ENCODE assay signal across 8 mouse cellular contexts in genomic region chr9:8134117-8134574, GRCm38 (mm10). TPM values are rescaled to one million over a fixed set of nuclear protein-coding genes. Genes with fewer than 3 reads are reported as not detected.
DNase-seq lines count a peak whose midpoint lies in the region; ATAC-seq and TF ChIP-seq lines count a peak whose summit lies in the region.

Gene Cep126, minus strand, starts transcription at chr9:8134294.

- H3K4me1 ChIP-seq in hindbrain, embryonic 14.5 days (replicated peaks; ENCODE audit: control insufficient read depth, insufficient read depth, low read length), result no peaks in the 10 kb centered on the region
- peaks cover 3% of the 10 kb centered on the region; the same call in 1 of the 2 replicates for H3K4me1 ChIP-seq in lung, postnatal 0 days (ENCODE audit: insufficient read depth, low read depth, low read length)

- H3K4me2 ChIP-seq in hindbrain, embryonic 14.5 days (replicated peaks), result peak within 1 kb of the TSS; percentile 59
- H3K4me2 ChIP-seq in lung, postnatal 0 days (replicated peaks; ENCODE audit: low read depth, low read length), result peak within 1 kb of the TSS; percentile 94

- peak within 1 kb of the TSS; percentile 83 for H3K4me3 ChIP-seq in hindbrain, embryonic 14.5 days (replicated peaks; ENCODE audit: low read length)
- H3K4me3 ChIP-seq in lung, postnatal 0 days (ENCODE audit: low read depth, low read length), result peak within 1 kb of the TSS; percentile 82

- no peaks in the 10 kb centered on the region for H3K9me3 ChIP-seq in hindbrain, embryonic 14.5 days (ENCODE audit: control insufficient read depth, low read length)
- no peaks in the 10 kb centered on the region for H3K9me3 ChIP-seq in lung, postnatal 0 days (ENCODE audit: low read length)

- H3K27me3 ChIP-seq in hindbrain, embryonic 14.5 days (ENCODE audit: control insufficient read depth, insufficient read depth, low read length), result no peaks in the 10 kb centered on the region
- no peaks in the 10 kb centered on the region for H3K27me3 ChIP-seq in lung, postnatal 0 days (replicated peaks; ENCODE audit: insufficient read depth, low read length)

- under 1% methylated on average over 71 of the region's 72 CpGs for WGBS in hindbrain, embryonic 14.5 days
- WGBS in lung, postnatal 0 days, result under 1% methylated on average over 49 of the region's 72 CpGs

- no peak for TF ChIP-seq CTCF in lung, postnatal 0 days (IDR thresholded peaks at IDR 0.05)

- peak; percentile 19 for DNase-seq in T-cell, adult 2 months (ENCODE audit: low spot score)
- DNase-seq in cerebellum, postnatal 10 days, result peak; percentile 92 to 94
- peak; percentile 81 to 83 for DNase-seq in frontal cortex, postnatal 36 days (ENCODE audit: low spot score in 2 of 2)
- DNase-seq in hindbrain, embryonic 14.5 days (ENCODE audit: low spot score), result peak; percentile 86
- DNase-seq in layer of hippocampus, postnatal 14 days (ENCODE audit: low spot score in 2 of 2), result peak; percentile 60 to 67
- peak; percentile 88 for DNase-seq in lung, postnatal 0 days (ENCODE audit: low spot score)
- DNase-seq in ovary, postnatal 14 days (ENCODE audit: low spot score), result peak; percentile 73
- peak; percentile 39 to 55 for DNase-seq in thymus, postnatal 10 days (ENCODE audit: low spot score in 2 of 2)

- peak within 1 kb of the TSS; percentile 70 for H3K9ac ChIP-seq in hindbrain, embryonic 14.5 days
- H3K9ac ChIP-seq in lung, postnatal 0 days (replicated peaks; ENCODE audit: low read depth), result peak within 1 kb of the TSS; percentile 32; the same call in 1 of the 2 replicates

- H3K27ac ChIP-seq in hindbrain, embryonic 14.5 days, result 0 out of 2 replicates have a peak within 1 kb of the TSS, but pooled peaks have one; percentile 17
- no peak within 1 kb of the TSS for H3K27ac ChIP-seq in lung, postnatal 0 days (ENCODE audit: low read length)

- no peaks in the 10 kb centered on the region for H3K36me3 ChIP-seq in hindbrain, embryonic 14.5 days (replicated peaks; ENCODE audit: control insufficient read depth, insufficient read depth)
- H3K36me3 ChIP-seq in lung, postnatal 0 days (ENCODE audit: insufficient read depth, low read length), result no peaks in the 10 kb centered on the region

- TF ChIP-seq EP300 in lung, postnatal 0 days (IDR thresholded peaks at IDR 0.05), result no peak

- peak; percentile 98 for ATAC-seq in hindbrain, embryonic 14.5 days (ENCODE audit: low FRiP score)
- ATAC-seq in lung, postnatal 0 days, result peak; percentile 98

RNA-seq across cellular contexts. Expression of gene Cep126, which starts in this region (rescaled TPM):
- 5.8 and 6.0 TPM in 2 replicates for polyA plus RNA-seq in hindbrain, embryonic 14.5 days (2014; fragmentation: Nextera tagmentation; extraction: Ambion mirVana)
- 10 to 100 TPM; 14.1 to 16.4 TPM for total RNA-seq in layer of hippocampus, postnatal 14 days (2021)
- polyA plus RNA-seq in lung, postnatal 0 days (2015; fragmentation: Nextera tagmentation; extraction: Ambion mirVana), result 2.5 and 3.5 TPM in 2 replicates

Comparison
In these comparisons a context has a peak if more than half of its experiments do, and no peak if none do; other contexts are left out.
1. DNase-seq: peak in every context shown above with its lines; median percentile 93 in cerebellum, postnatal 10 days; 88 in lung, postnatal 0 days; 86 in hindbrain, embryonic 14.5 days; 82 in frontal cortex, postnatal 36 days; 73 in ovary, postnatal 14 days; 64 in layer of hippocampus, postnatal 14 days; 47 in thymus, postnatal 10 days; 19 in T-cell, adult 2 months.